Mouse (Mus musculus): ENCODE data around the gene Tmem259. TPM values are rescaled to one million over a fixed set of nuclear protein-coding genes. Genes with fewer than 3 reads are reported as not detected.

Gene Tmem259
- 15.6 and 16.7 TPM in 2 replicates for polyA plus RNA-seq (2014; fragmentation: Nextera tagmentation; extraction: Ambion mirVana)

GRCm38 (mm10) chr10:79984195-79984816 lies at the start of gene Tmem259:
Gene Tmem259, minus strand, starts transcription at chr10:79984330.
- Histone ChIP-seq H3K36me3 (ENCODE audit: control insufficient read depth, insufficient read depth, low read length) (peaks cover 2% of the 10 kb centered on the region), H3K4me1 (ENCODE audit: control insufficient read depth, insufficient read depth, low read length) (peaks cover 31% of the 10 kb centered on the region), H3K9ac (replicated peaks; ENCODE audit: low read depth, low read length) (peak within 1 kb of the TSS; percentile 96), H3K27ac (ENCODE audit: low read length) (peak within 1 kb of the TSS; percentile 98), H3K4me2 (replicated peaks; ENCODE audit: low read depth, low read length) (peak within 1 kb of the TSS; percentile 74), H3K27me3 (ENCODE audit: control insufficient read depth, insufficient read depth, low read length) (no peaks in the 10 kb centered on the region), H3K9me3 (ENCODE audit: control insufficient read depth, low read depth, low read length) (no peaks in the 10 kb centered on the region), H3K4me3 (ENCODE audit: low read depth, low read length) (peak within 1 kb of the TSS; percentile 75)
- ATAC-seq (ENCODE audit: insufficient number of reproducible peaks, insufficient read depth, low FRiP score, low read depth) = peak; percentile 70
- WGBS = under 1% methylated on average over 46 of the region's 49 CpGs

GRCm38 (mm10) chr10:80032799-80033480 lies 48.8 kb upstream of the Tmem259 start:
- 42% methylated on average over 5 of the region's 5 CpGs for WGBS
- no peak overlapping the region for H3K4me2 ChIP-seq (replicated peaks; ENCODE audit: low read depth, low read length)
- no peak for ATAC-seq (ENCODE audit: insufficient number of reproducible peaks, insufficient read depth, low FRiP score, low read depth)
- no peak overlapping the region for H3K4me3 ChIP-seq (ENCODE audit: low read depth, low read length)
- peaks cover 34% of the 10 kb centered on the region for H3K36me3 ChIP-seq (ENCODE audit: control insufficient read depth, insufficient read depth, low read length)
- peaks cover 18% of the 10 kb centered on the region for H3K4me1 ChIP-seq (ENCODE audit: control insufficient read depth, insufficient read depth, low read length)
- no peaks in the 10 kb centered on the region for H3K9me3 ChIP-seq (ENCODE audit: control insufficient read depth, low read depth, low read length)
- H3K9ac ChIP-seq (replicated peaks; ENCODE audit: low read depth, low read length) = no peak overlapping the region
- H3K27me3 ChIP-seq (ENCODE audit: control insufficient read depth, insufficient read depth, low read length) = no peaks in the 10 kb centered on the region
- H3K27ac ChIP-seq (ENCODE audit: low read length) = peak overlapping the region; percentile 59; the same call in 1 of the 2 replicates

GRCm38 (mm10) chr10:80030736-80031135 lies 46.6 kb upstream of the Tmem259 start:
- 84% methylated on average over 17 of the region's 17 CpGs for WGBS
- no peak overlapping the region for H3K4me3 ChIP-seq (ENCODE audit: low read depth, low read length)
- no peak overlapping the region for H3K9ac ChIP-seq (replicated peaks; ENCODE audit: low read depth, low read length)
- H3K36me3 ChIP-seq (ENCODE audit: control insufficient read depth, insufficient read depth, low read length) = peaks cover 13% of the 10 kb centered on the region; the same call in 1 of the 2 replicates
- H3K27ac ChIP-seq (ENCODE audit: low read length) = no peak overlapping the region
- H3K4me1 ChIP-seq (ENCODE audit: control insufficient read depth, insufficient read depth, low read length) = peaks cover 18% of the 10 kb centered on the region
- H3K9me3 ChIP-seq (ENCODE audit: control insufficient read depth, low read depth, low read length) = no peaks in the 10 kb centered on the region
- no peak overlapping the region for H3K4me2 ChIP-seq (replicated peaks; ENCODE audit: low read depth, low read length)
- H3K27me3 ChIP-seq (ENCODE audit: control insufficient read depth, insufficient read depth, low read length) = no peaks in the 10 kb centered on the region
- ATAC-seq (ENCODE audit: insufficient number of reproducible peaks, insufficient read depth, low FRiP score, low read depth) = no peak

GRCm38 (mm10) chr10:80030191-80030590 lies 46.1 kb upstream of the Tmem259 start:
- WGBS = 83% methylated on average over 9 of the region's 9 CpGs
- no peak overlapping the region for H3K9ac ChIP-seq (replicated peaks; ENCODE audit: low read depth, low read length)

GRCm38 (mm10) chr10:80028521-80028846 lies 44.4 kb upstream of the Tmem259 start:
- H3K4me2 ChIP-seq (replicated peaks; ENCODE audit: low read depth, low read length) = no peak overlapping the region
- no peaks in the 10 kb centered on the region for H3K27me3 ChIP-seq (ENCODE audit: control insufficient read depth, insufficient read depth, low read length)
- H3K4me1 ChIP-seq (ENCODE audit: control insufficient read depth, insufficient read depth, low read length) = peaks cover 14% of the 10 kb centered on the region
- H3K27ac ChIP-seq (ENCODE audit: low read length) = no peak overlapping the region
- H3K9ac ChIP-seq (replicated peaks; ENCODE audit: low read depth, low read length) = no peak overlapping the region
- ATAC-seq (ENCODE audit: insufficient number of reproducible peaks, insufficient read depth, low FRiP score, low read depth) = no peak
- no peak overlapping the region for H3K4me3 ChIP-seq (ENCODE audit: low read depth, low read length)
- no peaks in the 10 kb centered on the region for H3K36me3 ChIP-seq (ENCODE audit: control insufficient read depth, insufficient read depth, low read length)
- WGBS = 90% methylated on average over 13 of the region's 13 CpGs
- no peaks in the 10 kb centered on the region for H3K9me3 ChIP-seq (ENCODE audit: control insufficient read depth, low read depth, low read length)

More at GRCm38 (mm10) chr10:80030191-80030590, 46.1 kb upstream of the Tmem259 start:
- H3K27ac ChIP-seq (ENCODE audit: low read length) = no peak overlapping the region
- no peaks in the 10 kb centered on the region for H3K9me3 ChIP-seq (ENCODE audit: control insufficient read depth, low read depth, low read length)
- peaks cover 7% of the 10 kb centered on the region; the same call in 1 of the 2 replicates for H3K36me3 ChIP-seq (ENCODE audit: control insufficient read depth, insufficient read depth, low read length)
- H3K4me1 ChIP-seq (ENCODE audit: control insufficient read depth, insufficient read depth, low read length) = peaks cover 20% of the 10 kb centered on the region
- no peak overlapping the region for H3K4me2 ChIP-seq (replicated peaks; ENCODE audit: low read depth, low read length)
- ATAC-seq (ENCODE audit: insufficient number of reproducible peaks, insufficient read depth, low FRiP score, low read depth) = no peak
- no peaks in the 10 kb centered on the region for H3K27me3 ChIP-seq (ENCODE audit: control insufficient read depth, insufficient read depth, low read length)
- no peak overlapping the region for H3K4me3 ChIP-seq (ENCODE audit: low read depth, low read length)

GRCm38 (mm10) chr10:80027681-80028520 lies 43.8 kb upstream of the Tmem259 start:
- H3K4me1 ChIP-seq (ENCODE audit: control insufficient read depth, insufficient read depth, low read length) = peaks cover 8% of the 10 kb centered on the region
- peak; percentile 15; the same call in 1 of the 2 replicates for ATAC-seq (ENCODE audit: insufficient number of reproducible peaks, insufficient read depth, low FRiP score, low read depth)
- H3K27me3 ChIP-seq (ENCODE audit: control insufficient read depth, insufficient read depth, low read length) = no peaks in the 10 kb centered on the region
- H3K36me3 ChIP-seq (ENCODE audit: control insufficient read depth, insufficient read depth, low read length) = no peaks in the 10 kb centered on the region
- H3K9ac ChIP-seq (replicated peaks; ENCODE audit: low read depth, low read length) = no peak overlapping the region
- no peak overlapping the region for H3K4me2 ChIP-seq (replicated peaks; ENCODE audit: low read depth, low read length)
- no peak overlapping the region for H3K27ac ChIP-seq (ENCODE audit: low read length)
- no peak overlapping the region for H3K4me3 ChIP-seq (ENCODE audit: low read depth, low read length)
- no peaks in the 10 kb centered on the region for H3K9me3 ChIP-seq (ENCODE audit: control insufficient read depth, low read depth, low read length)
- WGBS = 71% methylated on average over 20 of the region's 20 CpGs

GRCm38 (mm10) chr10:80025889-80026288 lies 41.8 kb upstream of the Tmem259 start:
- WGBS = 55% methylated on average over 12 of the region's 12 CpGs

GRCm38 (mm10) chr10:80025463-80025862 lies 41.3 kb upstream of the Tmem259 start:
- H3K4me2 ChIP-seq (replicated peaks; ENCODE audit: low read depth, low read length) = no peak overlapping the region
- no peak overlapping the region for H3K4me3 ChIP-seq (ENCODE audit: low read depth, low read length)
- peaks cover 7% of the 10 kb centered on the region; the same call in 1 of the 2 replicates for H3K4me1 ChIP-seq (ENCODE audit: control insufficient read depth, insufficient read depth, low read length)
- H3K9me3 ChIP-seq (ENCODE audit: control insufficient read depth, low read depth, low read length) = no peaks in the 10 kb centered on the region
- H3K9ac ChIP-seq (replicated peaks; ENCODE audit: low read depth, low read length) = no peak overlapping the region
- 67% methylated on average over 10 of the region's 10 CpGs for WGBS
- no peaks in the 10 kb centered on the region for H3K27me3 ChIP-seq (ENCODE audit: control insufficient read depth, insufficient read depth, low read length)
- no peak for ATAC-seq (ENCODE audit: insufficient number of reproducible peaks, insufficient read depth, low FRiP score, low read depth)
- no peaks in the 10 kb centered on the region for H3K36me3 ChIP-seq (ENCODE audit: control insufficient read depth, insufficient read depth, low read length)
- H3K27ac ChIP-seq (ENCODE audit: low read length) = no peak overlapping the region

More at GRCm38 (mm10) chr10:80025889-80026288, 41.8 kb upstream of the Tmem259 start:
- H3K4me1 ChIP-seq (ENCODE audit: control insufficient read depth, insufficient read depth, low read length) = peaks cover 3% of the 10 kb centered on the region; the same call in 1 of the 2 replicates
- no peaks in the 10 kb centered on the region for H3K9me3 ChIP-seq (ENCODE audit: control insufficient read depth, low read depth, low read length)
- ATAC-seq (ENCODE audit: insufficient number of reproducible peaks, insufficient read depth, low FRiP score, low read depth) = 0 out of 2 replicates have a peak, but pooled peaks have one; percentile 43
- H3K4me2 ChIP-seq (replicated peaks; ENCODE audit: low read depth, low read length) = no peak overlapping the region
- H3K4me3 ChIP-seq (ENCODE audit: low read depth, low read length) = no peak overlapping the region
- H3K27ac ChIP-seq (ENCODE audit: low read length) = no peak overlapping the region
- no peaks in the 10 kb centered on the region for H3K36me3 ChIP-seq (ENCODE audit: control insufficient read depth, insufficient read depth, low read length)
- H3K9ac ChIP-seq (replicated peaks; ENCODE audit: low read depth, low read length) = no peak overlapping the region
- no peaks in the 10 kb centered on the region for H3K27me3 ChIP-seq (ENCODE audit: control insufficient read depth, insufficient read depth, low read length)

All from stomach, embryonic 14.5 days (tissue).